Mouse (Mus musculus): ENCODE results near the gene Tcn2. TPM values are rescaled to one million over a fixed set of nuclear protein-coding genes. Genes with fewer than 3 reads are reported as not detected.

Gene Tcn2
- polyA plus RNA-seq, 1 experiment from 2014 or later, result 67.8 TPM

GRCm38 (mm10) chr11:3925916-3926315 is 6.0 kb downstream of the Tcn2 start:
- H3K4me2 ChIP-seq, result no peak overlapping the region
- H3K4me1 ChIP-seq, result peaks cover 14% of the 10 kb centered on the region
- no peak overlapping the region for H3K27ac ChIP-seq (replicated peaks)
- no peaks in the 10 kb centered on the region for H3K9me3 ChIP-seq
- 89% methylated on average over 10 of the region's 10 CpGs for WGBS
- H3K9ac ChIP-seq, result no peak overlapping the region
- peaks cover 67% of the 10 kb centered on the region for H3K36me3 ChIP-seq
- no peak overlapping the region for H3K4me3 ChIP-seq
- no peaks in the 10 kb centered on the region for H3K27me3 ChIP-seq (replicated peaks)
- ATAC-seq (ENCODE audit: extremely low read depth, insufficient number of reproducible peaks, low FRiP score, low TSS enrichment), result no peak

DNA sequence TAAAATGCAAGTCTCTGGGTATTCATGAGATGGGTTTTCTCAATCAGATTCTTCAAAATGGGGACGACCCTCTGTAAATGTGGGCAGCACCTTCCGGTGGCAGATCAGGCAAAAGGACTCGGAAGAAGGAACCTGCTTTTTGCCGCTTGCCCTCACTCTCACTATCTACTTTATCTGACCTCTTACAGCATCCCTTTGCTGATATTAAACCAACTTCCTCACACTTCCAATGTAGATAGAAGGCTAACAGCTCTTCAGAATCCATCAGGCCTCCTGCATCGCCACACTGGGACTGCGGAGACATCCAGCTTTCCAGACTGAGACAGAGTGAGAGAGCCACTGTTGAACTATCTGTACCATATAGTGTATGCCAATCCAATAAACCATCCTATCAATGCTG is 9.2 kb downstream of the Tcn2 start:
- Histone ChIP-seq H3K9ac (no peak overlapping the region), H3K9me3 (no peaks in the 10 kb centered on the region), H3K4me2 (no peak overlapping the region), H3K4me3 (no peak overlapping the region), H3K27me3 (replicated peaks) (no peaks in the 10 kb centered on the region), H3K27ac (replicated peaks) (no peak overlapping the region), H3K36me3 (peaks cover 75% of the 10 kb centered on the region), H3K4me1 (peaks cover 3% of the 10 kb centered on the region; the same call in 1 of the 2 replicates)
- WGBS, result 86% methylated on average over 6 of the region's 6 CpGs
- no peak for ATAC-seq (ENCODE audit: extremely low read depth, insufficient number of reproducible peaks, low FRiP score, low TSS enrichment)

DNA sequence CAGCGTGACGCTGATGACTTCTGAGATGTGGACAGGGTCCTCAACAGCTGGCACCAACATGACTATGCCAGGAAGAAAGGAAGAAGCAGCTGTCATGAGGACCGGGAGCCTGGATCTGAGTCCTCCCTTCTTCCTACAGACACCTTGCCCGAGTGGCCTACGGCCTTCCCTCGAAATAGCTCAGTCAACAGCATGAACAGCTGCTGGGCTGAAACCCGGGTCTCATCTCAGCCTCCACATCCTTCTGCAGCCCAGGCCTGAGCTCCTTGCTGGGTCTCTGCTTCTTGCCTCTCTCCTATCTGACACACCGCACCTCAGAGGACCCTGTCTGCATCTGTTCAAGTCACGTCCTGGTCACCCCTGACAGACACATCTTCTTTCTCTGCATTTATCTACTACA is 9.8 kb downstream of the Tcn2 start:
- WGBS, result 86% methylated on average over 9 of the region's 9 CpGs
- Histone ChIP-seq H3K4me3 (no peak overlapping the region), H3K27me3 (replicated peaks) (no peaks in the 10 kb centered on the region), H3K36me3 (peaks cover 73% of the 10 kb centered on the region), H3K9ac (no peak overlapping the region), H3K27ac (replicated peaks) (no peak overlapping the region), H3K9me3 (no peaks in the 10 kb centered on the region), H3K4me1 (peaks cover 3% of the 10 kb centered on the region; the same call in 1 of the 2 replicates), H3K4me2 (no peak overlapping the region)
- ATAC-seq (ENCODE audit: extremely low read depth, insufficient number of reproducible peaks, low FRiP score, low TSS enrichment), result no peak

- Histone ChIP-seq H3K4me1 (peaks cover 3% of the 10 kb centered on the region; the same call in 1 of the 2 replicates), H3K4me3 (no peak overlapping the region), H3K9ac (no peak overlapping the region), H3K36me3 (peaks cover 69% of the 10 kb centered on the region), H3K27ac (replicated peaks) (no peak overlapping the region), H3K4me2 (0 out of 2 replicates have a peak overlapping the region, but pooled peaks have one; percentile 12), H3K27me3 (replicated peaks) (no peaks in the 10 kb centered on the region), H3K9me3 (no peaks in the 10 kb centered on the region)
- ATAC-seq (ENCODE audit: extremely low read depth, insufficient number of reproducible peaks, low FRiP score, low TSS enrichment), result no peak
- 36% methylated on average over 8 of the region's 8 CpGs for WGBS
These were observed 10.6 kb downstream of the Tcn2 start for GRCm38 (mm10) chr11:3921281-3921850.

DNA sequence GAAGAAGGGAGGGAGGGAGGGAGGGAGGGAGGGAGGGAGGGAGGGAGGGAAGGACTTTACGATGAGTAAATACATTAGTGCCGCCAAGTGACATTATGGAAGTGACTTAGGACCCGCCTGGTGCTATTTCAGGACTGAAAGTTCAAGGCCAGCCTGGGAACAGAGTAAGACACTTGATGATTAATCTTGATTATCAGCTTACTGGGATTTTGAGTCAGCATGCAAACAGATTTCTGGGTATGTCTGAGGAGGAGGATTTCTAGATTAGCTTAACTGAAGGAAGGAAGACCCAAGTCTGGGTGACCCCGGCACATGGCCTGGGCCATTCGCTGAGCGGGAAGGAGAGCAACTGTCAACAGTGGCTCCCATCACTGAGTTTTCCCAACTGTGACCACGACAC is 11.5 kb downstream of the Tcn2 start:
- ATAC-seq (ENCODE audit: extremely low read depth, insufficient number of reproducible peaks, low FRiP score, low TSS enrichment), result no peak
- Histone ChIP-seq H3K9me3 (no peaks in the 10 kb centered on the region), H3K4me1 (peaks cover 12% of the 10 kb centered on the region), H3K27me3 (replicated peaks) (no peaks in the 10 kb centered on the region), H3K27ac (replicated peaks) (no peak overlapping the region), H3K9ac (no peak overlapping the region), H3K4me2 (no peak overlapping the region), H3K4me3 (no peak overlapping the region), H3K36me3 (peaks cover 60% of the 10 kb centered on the region)
- WGBS, result 80% methylated on average over 7 of the region's 7 CpGs

DNA sequence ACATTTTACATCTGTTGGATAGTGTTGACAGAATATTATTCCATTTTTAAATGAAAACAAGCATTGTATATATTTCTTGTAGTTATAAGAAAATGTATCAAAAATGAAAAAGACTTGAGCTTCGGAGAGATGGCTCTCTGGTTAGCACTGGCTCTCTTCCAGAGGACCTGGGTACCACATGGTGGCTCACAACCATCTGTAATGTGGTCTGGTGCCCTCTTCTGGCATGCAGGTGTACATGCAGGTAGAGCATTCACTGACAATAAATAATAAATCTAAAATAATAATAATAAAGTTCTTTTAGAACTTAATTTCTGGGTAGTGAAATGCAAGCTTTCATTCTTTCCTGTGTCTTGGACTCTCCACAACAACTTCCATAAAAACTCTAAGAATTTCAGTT is 13.2 kb downstream of the Tcn2 start:
- Histone ChIP-seq H3K9ac (no peak overlapping the region), H3K4me3 (no peak overlapping the region), H3K36me3 (peaks cover 45% of the 10 kb centered on the region), H3K4me1 (peaks cover 21% of the 10 kb centered on the region), H3K27ac (replicated peaks) (no peak overlapping the region), H3K9me3 (no peaks in the 10 kb centered on the region), H3K27me3 (replicated peaks) (no peaks in the 10 kb centered on the region), H3K4me2 (no peak overlapping the region)
- 53% methylated on average over 1 of the region's 1 CpGs for WGBS
- ATAC-seq (ENCODE audit: extremely low read depth, insufficient number of reproducible peaks, low FRiP score, low TSS enrichment), result no peak

GRCm38 (mm10) chr11:3914109-3914840 is 17.7 kb downstream of the Tcn2 start, which contains the start of gene Slc35e4:
Gene Slc35e4 (minus strand): TSS chr11:3914664.
- no peaks in the 10 kb centered on the region for H3K9me3 ChIP-seq
- H3K9ac ChIP-seq, result peak within 1 kb of the TSS; percentile 82
- 0 out of 2 replicates have a peak, but pooled peaks cover 3% of the 10 kb centered on the region for H3K27me3 ChIP-seq (replicated peaks)
- peaks cover 12% of the 10 kb centered on the region for H3K36me3 ChIP-seq
- peak; percentile 24 for ATAC-seq (ENCODE audit: extremely low read depth, insufficient number of reproducible peaks, low FRiP score, low TSS enrichment)
- peak within 1 kb of the TSS; percentile 85 for H3K4me2 ChIP-seq
- peak within 1 kb of the TSS; percentile 64 for H3K27ac ChIP-seq (replicated peaks)
- WGBS, result under 1% methylated on average over 28 of the region's 28 CpGs
- H3K4me3 ChIP-seq, result peak within 1 kb of the TSS; percentile 64
- H3K4me1 ChIP-seq, result peaks cover 55% of the 10 kb centered on the region

GRCm38 (mm10) chr11:3913316-3914108 is 18.4 kb downstream of the Tcn2 start:
- Histone ChIP-seq H3K9ac (peak overlapping the region; percentile 82), H3K9me3 (no peaks in the 10 kb centered on the region), H3K4me2 (peak overlapping the region; percentile 85), H3K27ac (replicated peaks) (peak overlapping the region; percentile 64), H3K27me3 (replicated peaks) (0 out of 2 replicates have a peak, but pooled peaks cover 3% of the 10 kb centered on the region), H3K36me3 (peaks cover 7% of the 10 kb centered on the region), H3K4me3 (peak overlapping the region; percentile 64), H3K4me1 (peaks cover 58% of the 10 kb centered on the region)
- WGBS, result under 1% methylated on average over 65 of the region's 65 CpGs
- peak; percentile 80 for ATAC-seq (ENCODE audit: extremely low read depth, insufficient number of reproducible peaks, low FRiP score, low TSS enrichment)

DNA sequence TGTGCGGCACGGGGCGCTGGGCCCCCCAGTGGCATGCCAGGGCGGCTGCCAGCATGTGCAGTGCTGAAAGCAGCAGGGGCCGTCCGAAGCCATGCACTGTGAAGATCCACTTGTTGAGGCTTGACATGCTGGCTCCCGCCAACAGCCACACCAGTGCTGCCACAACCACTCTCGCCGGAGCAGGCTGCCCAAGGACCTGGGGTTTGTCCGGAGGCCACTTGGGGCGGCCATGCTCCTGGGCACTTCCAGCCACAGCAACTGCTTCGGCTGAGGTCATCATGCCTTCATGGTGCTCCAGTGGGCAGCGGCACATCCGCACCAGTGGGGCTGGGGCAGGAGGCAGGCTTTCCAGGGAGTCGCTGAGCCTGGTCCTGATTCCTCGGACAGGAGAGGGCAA is 19.1 kb downstream of the Tcn2 start:
- Histone ChIP-seq H3K27ac (replicated peaks) (peak overlapping the region; percentile 59; the same call in 1 of the 2 replicates), H3K4me1 (peaks cover 58% of the 10 kb centered on the region), H3K36me3 (peaks cover 7% of the 10 kb centered on the region), H3K9me3 (no peaks in the 10 kb centered on the region), H3K4me3 (peak overlapping the region; percentile 64), H3K27me3 (replicated peaks) (0 out of 2 replicates have a peak, but pooled peaks cover 3% of the 10 kb centered on the region), H3K4me2 (peak overlapping the region; percentile 85), H3K9ac (peak overlapping the region; percentile 82)
- ATAC-seq (ENCODE audit: extremely low read depth, insufficient number of reproducible peaks, low FRiP score, low TSS enrichment), result 0 out of 2 replicates have a peak, but pooled peaks have one; percentile 2
- 4% methylated on average over 16 of the region's 16 CpGs for WGBS

- ATAC-seq (ENCODE audit: extremely low read depth, insufficient number of reproducible peaks, low FRiP score, low TSS enrichment), result no peak
- Histone ChIP-seq H3K4me3 (peak overlapping the region; percentile 64), H3K27ac (replicated peaks) (peak overlapping the region; percentile 59; the same call in 1 of the 2 replicates), H3K9ac (peak overlapping the region; percentile 82), H3K9me3 (no peaks in the 10 kb centered on the region), H3K4me2 (peak overlapping the region; percentile 85), H3K4me1 (peaks cover 58% of the 10 kb centered on the region), H3K27me3 (replicated peaks) (0 out of 2 replicates have a peak, but pooled peaks cover 3% of the 10 kb centered on the region), H3K36me3 (peaks cover 7% of the 10 kb centered on the region)
- WGBS, result 18% methylated on average over 19 of the region's 19 CpGs
These were observed 19.7 kb downstream of the Tcn2 start for GRCm38 (mm10) chr11:3912100-3912874.
